Mouse (Mus musculus): Measurements from ENCODE around the gene Hdac9.

GRCm38 (mm10) chr12:34828684-34829083 is 88.2 kb downstream of the Hdac9 start:
- TF ChIP-seq POLR2A (IDR thresholded peaks at IDR 0.05; ENCODE audit: low read depth, low read length): no peak
- no peak for TF ChIP-seq CTCF (conservative IDR thresholded peaks at IDR 0.05; ENCODE audit: insufficient read depth, insufficient read length, low read depth, low read length)
